Mouse (Mus musculus) thymus, postnatal 36 days (tissue): ENCODE measurements around the gene Ntsr1.

Source experiments
- DNase-seq, 2 experiments: peaks; one replicate each; pipeline ENCODE4 v3.0.0; 2022; ENCODE audit warnings: mixed read lengths in 2 of 2

Ntsr1 gene

GRCm38 (mm10) chr2:180508455-180509115 lies 8.8 kb downstream of the Ntsr1 start:
- no peak for DNase-seq

GRCm38 (mm10) chr2:180510867-180511266 lies 11.1 kb downstream of the Ntsr1 start:
- no peak for DNase-seq

DNA sequence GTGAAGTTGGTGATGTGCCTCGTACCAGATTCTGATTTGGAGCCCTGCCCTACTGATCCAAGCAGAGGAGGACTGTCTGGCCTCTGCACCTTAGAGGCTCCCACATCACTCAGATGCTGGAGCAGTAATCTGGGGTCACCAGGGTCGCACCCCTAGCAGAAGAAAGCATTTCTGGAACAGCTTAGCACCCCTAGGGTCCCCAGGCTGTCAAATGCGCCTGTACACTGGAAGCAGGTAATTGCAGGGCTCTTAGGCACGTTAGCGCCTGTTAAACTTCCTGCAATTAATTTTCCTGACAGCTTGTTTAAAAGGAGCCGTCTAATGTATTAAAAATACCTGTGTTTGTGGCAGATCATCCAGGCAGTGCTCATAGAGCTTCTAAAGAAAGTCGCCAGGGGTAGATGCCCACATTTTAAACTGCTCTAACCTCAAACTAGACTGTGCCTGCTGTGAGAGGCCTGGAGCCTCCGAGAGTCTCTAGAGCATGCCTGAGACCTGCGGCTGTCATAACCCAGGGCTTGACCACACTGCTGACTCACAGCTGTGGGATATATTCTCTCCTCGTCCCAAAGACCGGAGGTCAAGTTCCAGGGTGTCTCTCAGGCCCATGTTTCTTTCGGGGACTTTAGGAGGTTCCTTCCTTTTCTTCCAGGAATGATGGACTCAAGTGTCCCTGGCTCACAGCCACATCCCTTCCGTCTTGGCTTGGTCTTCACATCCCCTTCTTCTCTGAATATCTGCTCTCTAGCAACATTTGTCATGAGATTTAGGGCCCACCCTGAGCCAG lies 12.3 kb downstream of the Ntsr1 start:
- no peak for DNase-seq

- no peak for DNase-seq
These were observed 13.2 kb downstream of the Ntsr1 start for GRCm38 (mm10) chr2:180513019-180513418.

GRCm38 (mm10) chr2:180513835-180514234 lies 14.1 kb downstream of the Ntsr1 start:
- no peak for DNase-seq

DNA sequence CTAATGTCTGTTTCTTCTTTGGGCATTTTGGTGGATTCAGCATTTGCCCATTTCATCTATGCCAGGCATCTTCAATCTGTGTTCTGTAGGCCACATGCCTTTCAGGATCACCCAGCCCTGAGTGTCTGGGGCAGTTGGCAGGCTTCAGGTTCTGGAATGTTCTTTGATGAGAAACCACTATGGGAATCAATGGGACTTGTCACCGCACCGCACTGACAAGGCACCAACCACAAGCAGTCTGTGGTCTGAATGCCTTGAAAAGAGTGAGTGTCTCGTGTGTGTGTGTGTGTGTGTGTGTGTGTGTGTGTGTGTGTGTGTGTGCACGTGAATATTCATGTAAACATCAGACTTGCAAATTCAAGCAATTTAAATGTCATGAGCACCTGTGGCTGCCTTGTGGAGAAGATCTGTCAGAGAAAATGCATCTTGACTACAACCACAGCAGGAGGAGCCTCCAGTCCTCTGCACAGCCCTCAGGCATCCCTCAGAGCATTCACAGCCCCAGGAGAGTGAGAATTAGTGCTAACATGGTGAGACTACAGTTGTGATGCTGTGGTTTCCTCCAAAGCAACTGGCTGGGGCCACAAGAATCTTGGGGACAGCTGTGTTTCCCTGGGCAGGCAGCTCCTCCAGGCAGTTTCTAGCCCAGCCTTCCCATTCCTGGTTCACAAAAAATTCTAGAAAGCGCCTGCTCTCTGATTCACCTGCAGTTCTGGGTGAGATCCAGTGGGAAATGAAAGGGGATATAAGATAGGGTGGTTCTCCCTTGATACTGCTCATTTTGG lies 21.9 kb downstream of the Ntsr1 start:
- DNase-seq = no peak

- no peak for DNase-seq
These were observed 23.0 kb downstream of the Ntsr1 start for GRCm38 (mm10) chr2:180522825-180523224.

DNA sequence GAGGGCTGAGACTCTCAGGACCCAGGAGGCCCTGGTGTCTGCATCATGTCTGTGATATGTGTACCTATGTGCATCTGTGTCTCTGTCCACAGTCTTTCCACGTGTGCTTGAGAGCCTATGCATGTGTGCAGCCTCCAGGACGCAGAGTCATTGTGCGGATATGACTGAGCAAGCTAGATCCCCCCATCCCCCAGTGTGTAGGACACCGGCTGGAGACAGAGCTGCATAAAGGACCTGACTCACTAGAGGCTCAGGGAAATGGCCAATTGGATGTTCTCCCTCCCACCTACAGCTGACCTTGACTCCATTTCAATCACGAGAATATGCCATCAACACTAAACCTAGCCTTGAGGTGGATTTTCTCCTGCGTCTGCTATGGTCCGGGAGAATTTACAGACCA lies 27.7 kb downstream of the Ntsr1 start:
- no peak for DNase-seq

DNA sequence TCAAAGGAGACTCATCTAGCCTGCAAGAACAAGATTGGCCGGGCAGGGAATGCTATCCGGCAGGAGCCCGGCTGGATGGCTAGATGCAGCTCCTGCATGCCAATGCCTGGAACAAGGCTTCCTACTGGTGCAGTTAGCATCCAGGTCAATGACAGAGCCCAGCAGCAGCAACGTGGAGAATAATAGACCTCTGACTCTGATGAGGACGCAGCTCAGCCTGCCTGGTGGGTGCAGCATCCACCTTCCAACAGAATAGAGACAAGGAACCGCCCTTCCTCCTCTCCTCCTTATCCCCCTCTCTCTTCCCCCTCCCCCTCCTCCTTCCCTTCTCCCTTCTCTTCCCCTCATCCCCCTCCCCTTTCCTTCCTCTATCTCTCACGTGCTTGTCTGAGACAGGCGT lies 28.1 kb downstream of the Ntsr1 start:
- DNase-seq = no peak

GRCm38 (mm10) chr2:180530130-180530529 lies 30.4 kb downstream of the Ntsr1 start:
- DNase-seq = no peak

- no peak for DNase-seq
These were observed 30.8 kb downstream of the Ntsr1 start for GRCm38 (mm10) chr2:180530584-180530983.

GRCm38 (mm10) chr2:180531671-180532385 lies 32.1 kb downstream of the Ntsr1 start:
- DNase-seq = no peak

DNA sequence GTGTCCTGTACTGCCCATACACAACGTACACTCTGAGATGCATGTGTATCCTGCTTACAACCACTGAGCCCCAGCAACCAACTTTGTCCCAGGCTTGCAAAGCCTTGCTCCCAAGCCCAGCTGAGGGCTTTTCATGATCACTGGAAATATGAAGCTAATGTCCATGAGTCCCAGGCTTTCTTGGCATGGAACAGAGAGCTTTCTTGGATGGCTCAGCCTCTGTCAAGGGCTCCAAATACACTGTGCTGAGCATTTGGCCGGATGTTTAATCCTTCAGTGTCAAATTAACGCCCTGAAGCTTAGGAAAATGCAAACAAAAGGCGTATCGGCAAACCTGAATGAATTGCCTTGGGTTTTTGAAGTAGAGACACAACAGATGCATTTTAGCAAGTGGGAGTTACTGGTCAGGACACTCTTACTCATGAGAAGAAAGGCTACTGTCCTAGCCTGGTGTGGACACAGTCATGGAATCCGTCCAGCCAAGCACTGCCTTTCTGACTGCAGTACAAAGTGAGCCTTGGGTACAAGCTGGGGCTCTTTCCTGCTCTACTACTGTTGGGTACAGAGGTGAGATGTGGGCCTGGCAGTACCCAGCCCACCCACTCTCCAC lies 32.7 kb downstream of the Ntsr1 start:
- DNase-seq = no peak

- no peak for DNase-seq
These were observed 33.5 kb downstream of the Ntsr1 start for GRCm38 (mm10) chr2:180533237-180533636.

- no peak for DNase-seq
These were observed 43.9 kb downstream of the Ntsr1 start for GRCm38 (mm10) chr2:180543675-180544074.

- DNase-seq = no peak
These were observed 45.3 kb downstream of the Ntsr1 start for GRCm38 (mm10) chr2:180545046-180545445.

DNA sequence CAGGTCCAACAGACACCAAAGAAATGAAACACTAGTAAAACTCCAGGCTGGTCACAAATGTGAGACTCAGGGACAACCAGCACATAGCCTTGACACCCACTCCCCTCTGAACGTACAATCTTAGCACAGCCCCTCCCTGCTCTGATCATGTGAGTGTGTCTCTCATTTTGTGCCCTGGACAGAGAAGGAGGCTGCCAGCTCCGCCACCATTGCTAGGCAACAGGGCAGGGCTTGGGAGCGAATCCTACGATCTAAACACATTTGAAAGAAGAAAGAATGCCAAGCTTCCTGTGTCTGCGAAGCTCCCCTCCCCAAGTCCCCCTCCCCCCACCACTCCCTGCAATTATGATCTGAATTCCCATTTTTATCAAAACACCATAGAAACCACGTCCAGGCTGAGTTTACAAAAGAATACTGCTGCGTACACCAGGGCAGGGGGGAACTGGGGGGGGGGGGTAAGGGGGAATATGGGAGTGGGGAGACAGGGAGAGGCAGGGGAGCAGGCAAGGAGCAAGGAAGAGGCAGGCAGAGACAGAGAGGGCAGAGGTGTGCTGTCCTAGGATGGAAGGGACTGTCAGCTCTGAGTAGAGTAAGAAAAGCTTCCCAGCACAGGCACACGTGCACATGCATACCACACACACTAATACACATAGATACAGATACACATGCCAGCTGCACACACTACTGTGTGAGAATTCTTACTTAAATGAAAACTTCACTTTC lies 47.8 kb downstream of the Ntsr1 start:
- no peak for DNase-seq

- DNase-seq = no peak
These were observed 52.6 kb downstream of the Ntsr1 start for GRCm38 (mm10) chr2:180552340-180552739.

DNA sequence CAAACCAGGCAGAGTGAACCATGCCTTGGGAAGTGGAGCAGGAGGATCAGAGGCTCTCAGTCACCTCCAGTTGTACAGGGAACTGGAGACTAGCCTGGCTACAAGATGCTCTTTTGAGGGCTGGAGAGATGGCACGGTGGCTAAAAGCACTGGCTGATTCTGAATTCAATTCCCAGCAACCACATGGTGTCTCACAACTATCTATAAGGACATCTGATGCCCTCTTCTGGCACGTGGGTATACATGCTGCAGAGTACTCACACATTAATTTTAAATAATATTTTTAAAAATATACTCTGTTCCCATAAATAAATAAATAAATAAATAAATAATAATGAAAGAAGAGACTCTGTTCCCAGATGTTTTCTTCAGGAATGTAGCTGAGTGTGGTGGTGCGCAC lies 55.4 kb downstream of the Ntsr1 start:
- DNase-seq = no peak

GRCm38 (mm10) chr2:180556470-180556869 lies 56.7 kb downstream of the Ntsr1 start:
- DNase-seq = no peak

DNA sequence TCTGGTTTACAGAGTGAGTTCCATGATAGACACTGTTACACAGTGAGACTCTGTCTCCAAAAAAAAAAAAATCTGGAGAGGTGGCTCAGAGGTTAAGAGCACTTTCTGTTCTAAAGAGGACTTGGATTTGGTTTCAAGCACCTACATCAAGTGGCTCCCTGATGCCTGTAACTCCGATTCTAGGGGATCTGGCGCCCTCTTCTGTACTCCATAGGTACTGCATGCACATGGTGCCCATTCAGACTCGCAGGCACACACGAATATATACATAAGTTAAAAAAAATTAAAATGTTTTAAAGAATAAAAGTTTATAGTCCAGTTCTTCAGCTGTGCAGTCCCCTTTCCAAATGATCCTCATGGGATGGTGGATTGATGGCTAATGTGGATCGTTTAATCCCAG lies 60.5 kb downstream of the Ntsr1 start:
- DNase-seq = peak; percentile 18 to 20

GRCm38 (mm10) chr2:180562146-180562545 lies 62.4 kb downstream of the Ntsr1 start:
- no peak for DNase-seq
